Mouse (Mus musculus) adrenal gland, postnatal 36 days (tissue): ENCODE measurements around the gene Efnb1. TPM values are rescaled to one million over a fixed set of nuclear protein-coding genes. Genes with fewer than 3 reads are reported as not detected.

Source experiments
- DNase-seq, 2 experiments: peaks; one replicate each; pipeline ENCODE4 v3.0.0; 2021; ENCODE audit warnings: mixed read lengths in 1 of 2
- total RNA-seq, 2 experiments: library from RNA; stranded (reverse); gene quantifications; 2 replicates each; pipeline ENCODE4 v1.2.3; 2021

The Efnb1 gene
- total RNA-seq, 2 experiments from 2014 or later = 55.6 to 57.7 TPM

GRCm38 (mm10) chrX:99153266-99153646, 17.3 kb downstream of the Efnb1 start:
- DNase-seq = no peak

DNA sequence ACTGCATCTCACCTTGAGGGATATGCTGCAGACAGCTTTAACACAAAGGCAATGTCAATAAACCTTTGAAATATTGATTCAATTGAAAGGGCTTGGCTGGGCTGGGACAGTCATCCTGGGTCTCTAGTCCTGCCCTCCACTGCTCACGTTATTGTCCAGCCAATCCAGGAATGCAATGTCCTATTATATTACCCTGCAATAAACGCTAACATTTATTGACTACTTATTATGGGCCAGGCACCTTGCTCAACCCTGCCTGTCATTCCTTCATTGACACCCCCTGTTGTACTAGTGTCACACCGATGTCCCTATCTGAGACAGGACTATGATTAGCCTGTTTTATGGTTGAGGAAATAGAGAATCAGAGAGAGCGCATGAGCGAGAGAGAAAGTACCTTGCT, 18.4 kb downstream of the Efnb1 start:
- no peak for DNase-seq

DNA sequence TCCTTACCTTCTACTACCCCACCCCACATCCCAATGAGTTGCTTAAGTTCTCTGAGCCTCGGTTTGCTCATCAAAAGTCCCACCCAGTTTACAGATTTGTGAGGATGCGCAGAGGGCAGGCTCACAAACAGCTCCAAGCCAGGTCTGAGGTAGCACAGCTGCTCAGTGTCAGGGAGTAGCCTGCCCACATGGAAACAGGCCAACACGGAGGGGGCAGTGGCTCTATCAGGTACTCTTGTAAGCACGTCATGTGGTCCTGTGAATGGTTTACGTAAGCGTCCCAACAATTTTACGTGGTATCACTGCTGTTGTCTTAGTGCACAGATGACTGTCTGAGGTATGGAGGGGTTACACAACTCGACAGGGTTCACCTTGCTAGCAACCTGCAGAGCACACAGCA, 23.1 kb downstream of the Efnb1 start:
- DNase-seq = no peak

GRCm38 (mm10) chrX:99164111-99164510, 28.2 kb downstream of the Efnb1 start:
- DNase-seq = no peak

DNA sequence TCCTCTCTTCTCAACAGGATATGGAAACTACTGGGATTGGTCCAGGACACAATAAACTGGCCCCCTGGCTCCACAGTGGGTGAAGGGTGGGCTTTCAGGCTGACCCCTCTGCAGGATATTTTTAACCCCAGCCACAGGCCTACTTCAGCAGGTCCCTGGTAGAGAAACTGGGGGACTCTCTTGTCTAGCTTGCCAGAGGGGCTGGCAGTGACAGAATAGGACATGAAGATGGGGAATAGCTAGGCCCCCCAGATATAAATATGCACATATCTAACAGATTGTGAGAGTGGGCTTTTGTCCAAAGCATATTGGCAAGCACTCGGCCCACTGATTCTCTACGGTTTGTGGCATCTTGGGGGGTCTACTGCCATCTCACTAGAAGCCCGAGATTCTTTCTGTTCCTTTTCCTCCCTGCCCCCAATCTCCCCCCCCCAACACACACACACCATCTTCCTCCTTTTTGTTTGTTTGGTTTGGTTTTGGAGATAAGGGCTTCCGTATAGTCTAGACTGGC, 29.0 kb downstream of the Efnb1 start:
- no peak for DNase-seq

DNA sequence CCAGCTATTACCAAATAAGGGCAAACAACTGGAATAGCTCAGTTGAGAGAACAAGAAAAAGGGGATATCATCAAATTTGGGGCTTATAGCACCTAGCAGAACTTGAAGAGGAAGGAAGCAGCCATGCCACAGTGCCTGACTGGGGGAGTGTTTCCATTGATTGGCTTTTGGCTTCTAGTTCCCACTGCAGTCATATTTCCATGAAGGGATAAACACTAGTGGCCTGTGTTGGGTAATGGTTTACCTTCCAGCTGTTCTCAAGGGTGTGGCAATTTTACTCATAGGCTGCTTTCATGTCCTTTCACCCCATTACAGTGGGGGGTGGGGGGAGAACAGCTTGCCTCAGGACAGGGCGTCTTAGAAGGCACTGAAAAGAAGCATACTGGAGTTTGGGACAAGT, 31.1 kb downstream of the Efnb1 start:
- DNase-seq = no peak

DNA sequence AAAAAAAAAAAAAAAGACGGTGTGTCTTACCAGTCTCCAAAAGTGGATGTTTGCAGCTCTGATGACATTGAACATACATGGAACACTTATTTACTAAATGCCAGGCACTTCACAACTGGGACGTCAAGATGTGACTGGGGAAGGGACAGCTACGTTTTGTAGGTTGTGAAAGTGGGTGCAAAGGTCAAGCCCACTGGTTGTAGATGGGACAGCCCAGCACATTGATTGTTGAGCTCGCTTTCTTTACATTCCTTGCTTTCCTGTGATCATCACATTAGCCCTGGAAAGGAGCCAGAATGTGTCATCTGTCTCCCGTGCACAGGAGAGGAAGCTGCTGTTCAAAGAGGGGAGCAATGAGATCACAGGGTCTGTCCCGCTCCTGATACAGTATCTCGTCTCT, 31.6 kb downstream of the Efnb1 start:
- no peak for DNase-seq

- DNase-seq = no peak
Measured at GRCm38 (mm10) chrX:99172301-99172700, 36.4 kb downstream of the Efnb1 start.

- no peak for DNase-seq
Measured at GRCm38 (mm10) chrX:99185081-99185596, 49.2 kb downstream of the Efnb1 start.

GRCm38 (mm10) chrX:99186497-99187435, 50.8 kb downstream of the Efnb1 start:
- DNase-seq = peak; percentile 62 to 75

GRCm38 (mm10) chrX:99191441-99192087, 55.6 kb downstream of the Efnb1 start:
- no peak for DNase-seq

DNA sequence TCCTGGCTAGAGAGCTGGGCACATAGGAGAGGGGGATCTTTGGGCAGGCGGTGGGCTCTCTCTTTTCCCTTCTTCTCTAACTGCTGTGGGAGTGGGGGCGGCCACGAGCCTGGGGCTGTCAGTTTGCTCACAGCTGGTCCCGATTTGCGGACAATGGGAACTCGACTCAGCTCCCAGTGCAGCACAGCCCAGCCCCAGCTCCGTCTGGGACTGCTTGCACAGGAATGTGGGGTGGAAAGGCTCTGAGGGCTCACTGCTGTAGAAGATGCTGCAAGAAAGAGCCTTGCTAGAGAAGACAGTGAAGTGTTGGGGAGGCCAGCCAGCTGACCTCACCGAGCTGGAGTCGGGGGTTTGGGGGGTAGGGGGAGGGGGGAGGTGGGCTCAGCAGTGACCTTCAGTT, 61.0 kb downstream of the Efnb1 start:
- no peak for DNase-seq

DNA sequence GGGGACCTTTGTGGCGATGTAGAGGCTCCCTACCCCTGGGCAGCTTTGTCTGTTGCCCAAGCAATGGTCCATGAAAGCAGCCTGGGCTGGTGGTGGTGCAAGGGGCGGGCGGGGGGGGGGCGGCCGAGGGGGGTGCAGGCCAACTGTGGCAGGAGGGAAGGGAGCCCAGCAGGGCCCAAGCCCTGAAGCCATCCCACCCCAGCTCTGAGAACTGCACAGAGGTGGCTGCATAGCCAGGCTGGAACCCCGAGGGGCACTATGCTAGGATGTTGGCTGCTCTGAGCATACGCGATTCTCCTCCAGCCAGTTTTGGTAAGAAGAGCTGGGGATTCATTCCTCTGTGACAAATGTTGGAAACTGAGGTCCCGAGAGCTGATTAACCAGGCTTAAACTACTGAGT, 62.6 kb downstream of the Efnb1 start:
- DNase-seq = no peak

Other genes with a start within 250 kb of the Efnb1 start
- gene Ophn1, start 245.1 kb upstream of the Efnb1 start, total RNA-seq = 10 to 100 TPM; 16.3 to 18.6 TPM
- gene Yipf6, start 199.8 kb upstream of the Efnb1 start, total RNA-seq = 10 to 100 TPM; 51.6 to 56.5 TPM
- 10 to 100 TPM; 30.0 to 44.9 TPM for gene Stard8, start 132.9 kb upstream of the Efnb1 start, total RNA-seq